Mouse (Mus musculus) cerebellum, adult 2 months (tissue): ENCODE measurements around the gene Mien1.

Source experiments
- CTCF ChIP-seq: fragments of 200-500 bp; IDR thresholded peaks from 2 replicates; pipeline ENCODE4 v1.5.1; 2011; ENCODE audit warnings: low read depth, mild to moderate bottlenecking, control low read depth, low read length, moderate library complexity, borderline replicate concordance; ENCODE audit not compliant: insufficient read depth
- POLR2A ChIP-seq: fragments of 200-500 bp; IDR thresholded peaks from 2 replicates; pipeline ENCODE4 v1.6.1; 2011; ENCODE audit warnings: low read length, control low read depth, borderline replicate concordance; ENCODE audit not compliant: insufficient read depth

GRCm38 (mm10) chr11:98476434-98476807, 37.6 kb upstream of the Mien1 start:
- TF ChIP-seq CTCF (no peak), POLR2A (no peak)
